ENCODE assay signal across 9 mouse cellular contexts in genomic region chr4:55292277-55292676, GRCm38 (mm10). TPM values are rescaled to one million over a fixed set of nuclear protein-coding genes. Genes with fewer than 3 reads are reported as not detected.
DNase-seq lines count a peak whose midpoint lies in the region; ATAC-seq lines count a peak whose summit lies in the region.
"Had no signal": no experiment of that assay in that cellular context is flagged by ENCODE, and none has a peak within 500 bp of the region (broad histone marks: within the 10 kb centered on the region; RNA-seq: fewer than 3 reads in every experiment).

No protein-coding gene starts in this region.

- no peaks in the 10 kb centered on the region for H3K36me3 ChIP-seq in kidney, embryonic 15.5 days
- H3K36me3 ChIP-seq: liver, embryonic 15.5 days had no signal

- H3K9ac ChIP-seq in kidney, embryonic 15.5 days, result no peak overlapping the region
- H3K9ac ChIP-seq: liver, embryonic 15.5 days had no signal

- 87% methylated on average over 5 of the region's 5 CpGs for WGBS in kidney, embryonic 15.5 days

- intact Hi-C loops in heart, postnatal 25 days (cut with DNase I), result no loop called here

- H3K4me2 ChIP-seq in kidney, embryonic 15.5 days, result no peak overlapping the region
- H3K4me2 ChIP-seq: liver, embryonic 15.5 days had no signal

- H3K4me3 ChIP-seq in kidney, embryonic 15.5 days (replicated peaks), result no peak overlapping the region
- H3K4me3 ChIP-seq: liver, embryonic 15.5 days had no signal

- H3K4me1 ChIP-seq in kidney, embryonic 15.5 days, result 0 out of 2 replicates have a peak, but pooled peaks cover 11% of the 10 kb centered on the region

- no peak for ATAC-seq in kidney, embryonic 15.5 days (replicated peaks; ENCODE audit: low FRiP score)
- no peak for ATAC-seq in monocyte, adult 5-6 weeks (replicated peaks; ENCODE audit: insufficient number of reproducible peaks, low FRiP score, low TSS enrichment, poor library complexity, severe bottlenecking)

- DNase-seq in kidney, postnatal 4 days, result peak; percentile 47 to 53
- DNase-seq in CD8-positive naive resting alpha-beta T cell, adult 2 months (ENCODE audit: low read depth in 2 of 2, low spot score in 2 of 2), result peak; percentile 10 to 20
- DNase-seq in MEL-GATA-1-ER (ENCODE audit: extremely low read depth, low read depth), result peak; percentile 46
- peak; percentile 43 for DNase-seq in lung, postnatal 36 days
- DNase-seq in urinary bladder, postnatal 14 days (ENCODE audit: low spot score), result no peak
- no peak for DNase-seq in heart, postnatal 25 days (ENCODE audit: low spot score)

- H3K9me3 ChIP-seq in kidney, embryonic 15.5 days (replicated peaks), result no peaks in the 10 kb centered on the region
- H3K9me3 ChIP-seq: liver, embryonic 15.5 days had no signal

- no peak overlapping the region for H3K27ac ChIP-seq in kidney, embryonic 15.5 days
- H3K27ac ChIP-seq: liver, embryonic 15.5 days had no signal

- H3K27me3 ChIP-seq in kidney, embryonic 15.5 days, result peaks cover 5% of the 10 kb centered on the region; the same call in 1 of the 2 replicates

RNA-seq across cellular contexts. Expression of gene Rad23b, which starts 57.6 kb away (rescaled TPM):
- polyA plus RNA-seq in kidney, embryonic 15.5 days (2015; fragmentation: Nextera tagmentation; extraction: Ambion mirVana), result 83.3 and 92.1 TPM in 2 replicates
- total RNA-seq in monocyte, adult 5-6 weeks (2017), result 78.7 to 109 TPM (median 79.7 TPM) in 3 replicates
- 100 to 1,000 TPM in 1 of 2 experiments, 10 to 100 TPM in 1; 94.6 to 112 TPM for total RNA-seq in heart, postnatal 25 days (2021)

Comparison
In these comparisons a context has a peak if more than half of its experiments do, and no peak if none do; other contexts are left out.
1. DNase-seq: peak in kidney, postnatal 4 days (2 of 2), CD8-positive naive resting alpha-beta T cell, adult 2 months (2 of 2), MEL-GATA-1-ER (single experiment) and lung, postnatal 36 days (single experiment); none in urinary bladder, postnatal 14 days (single experiment) and heart, postnatal 25 days (single experiment).